Mouse (Mus musculus) limb, embryonic 14.5 days (tissue): Measurements from ENCODE around the gene Garnl3. TPM values are rescaled to one million over a fixed set of nuclear protein-coding genes. Genes with fewer than 3 reads are reported as not detected.

Experiments
- ATAC-seq: fragments of 200-750 bp; cut with Nextera tagmentation; 2 replicates; pipeline ENCODE4 v1.8.0; 2017; ENCODE audit warnings: low read depth, moderate number of reproducible peaks, moderate TSS enrichment; ENCODE audit not compliant: low FRiP score
- DNase-seq: peaks from one replicate; pipeline ENCODE4 v3.0.0-alpha.2; 2015; ENCODE audit warnings: low spot score
- H3K27ac ChIP-seq: fragments of 300-500 bp; sonication (generic); replicated peaks from 2 replicates; pipeline ENCODE4 v1.5.1; 2014; ENCODE audit warnings: low read depth, mild to moderate bottlenecking, low read length, moderate library complexity, mixed read lengths
- H3K27me3 ChIP-seq: fragments of 300-500 bp; sonication (generic); 2 replicates; pipeline ENCODE4 v1.6.1; 2014; ENCODE audit warnings: low read length, mixed read lengths; ENCODE audit not compliant: control insufficient read depth, insufficient read depth
- H3K36me3 ChIP-seq: fragments of 300-500 bp; sonication (generic); 2 replicates; pipeline ENCODE4 v1.6.1; 2014; ENCODE audit warnings: mild to moderate bottlenecking, low read length, moderate library complexity, mixed read lengths; ENCODE audit not compliant: control insufficient read depth, insufficient read depth
- H3K4me1 ChIP-seq: fragments of 300-500 bp; sonication (generic); 2 replicates; pipeline ENCODE4 v1.6.1; 2014; ENCODE audit warnings: antibody characterized with exemption, low read length, mixed read lengths; ENCODE audit not compliant: control insufficient read depth, insufficient read depth
- H3K4me2 ChIP-seq: fragments of 300-500 bp; sonication (generic); replicated peaks from 2 replicates; pipeline ENCODE4 v1.6.1; 2014; ENCODE audit warnings: low read depth, mild to moderate bottlenecking, low read length, moderate library complexity; ENCODE audit not compliant: severe bottlenecking
- H3K4me3 ChIP-seq: fragments of 300-500 bp; sonication (generic); replicated peaks from 2 replicates; pipeline ENCODE4 v1.5.1; 2014; ENCODE audit warnings: low read length
- H3K9ac ChIP-seq: fragments of 300-500 bp; sonication (generic); 2 replicates; pipeline ENCODE4 v1.6.1; 2014; ENCODE audit warnings: mild to moderate bottlenecking, low read depth, low read length, moderate library complexity; ENCODE audit not compliant: severe bottlenecking
- H3K9me3 ChIP-seq: fragments of 300-500 bp; sonication (generic); 2 replicates; pipeline ENCODE4 v1.6.1; 2016; ENCODE audit warnings: low read length; ENCODE audit not compliant: control insufficient read depth
- POLR2A ChIP-seq: fragments of 200-500 bp; IDR thresholded peaks from 2 replicates; pipeline ENCODE4 v1.8.0; 2012; ENCODE audit warnings: inconsistent platforms, mild to moderate bottlenecking, moderate library complexity, borderline replicate concordance; ENCODE audit not compliant: insufficient read depth, insufficient read length; ENCODE audit errors: extremely low read depth
- WGBS: fragments of 180-500 bp; shearing (Covaris S2); extraction: QIAGEN DNeasy Blood & Tissue Kit; methylation state at CpG from one replicate; pipeline ENCODE4 v1.1.7; 2014; 5-methylcytosine and 5-hydroxymethylcytosine counted together
- polyA plus RNA-seq, 2 experiments: library from polyadenylated mRNA; depleted of rRNA in 1 of 2; stranded (reverse) in 1 of 2; unstranded in 1 of 2; fragments of >200 nt; fragmentation: Nextera tagmentation in 1 of 2; extraction: Ambion mirVana in 1 of 2; gene quantifications; 2 replicates each; pipeline versions ENCODE4 v1.2.1 to v1.2.3; 2012 to 2014

Gene Garnl3
- polyA plus RNA-seq, 2 experiments, result 9.6 to 10.1 TPM

GRCm38 (mm10) chr2:33130141-33130525 is 1.3 kb downstream of the Garnl3 start:
- Histone ChIP-seq H3K4me1 (peaks cover 9% of the 10 kb centered on the region), H3K9ac (peak overlapping the region; percentile 67), H3K4me3 (peak overlapping the region; percentile 80), H3K27ac (no peak overlapping the region), H3K27me3 (peaks cover 23% of the 10 kb centered on the region), H3K9me3 (no peaks in the 10 kb centered on the region), H3K4me2 (peak overlapping the region; percentile 100), H3K36me3 (no peaks in the 10 kb centered on the region)
- ATAC-seq (no peak), DNase-seq (peak; percentile 7)
- under 1% methylated on average over 33 of the region's 33 CpGs for WGBS
- no peak for TF ChIP-seq POLR2A

- Histone ChIP-seq H3K27me3 (peaks cover 23% of the 10 kb centered on the region), H3K4me2 (peak overlapping the region; percentile 100), H3K9me3 (no peaks in the 10 kb centered on the region), H3K9ac (peak overlapping the region; percentile 67), H3K36me3 (no peaks in the 10 kb centered on the region), H3K4me3 (peak overlapping the region; percentile 80), H3K27ac (no peak overlapping the region), H3K4me1 (peaks cover 9% of the 10 kb centered on the region)
- no peak for TF ChIP-seq POLR2A
- WGBS, result 0% methylated on average over 9 of the region's 10 CpGs
- peak; percentile 5 for DNase-seq
- ATAC-seq, result no peak
Observed at GRCm38 (mm10) chr2:33129696-33130095, 1.8 kb downstream of the Garnl3 start.

- no peak for ATAC-seq
Observed at GRCm38 (mm10) chr2:33129005-33129404, 2.4 kb downstream of the Garnl3 start.

GRCm38 (mm10) chr2:33127271-33127670 is 4.2 kb downstream of the Garnl3 start:
- Histone ChIP-seq H3K9ac (no peak overlapping the region), H3K36me3 (no peaks in the 10 kb centered on the region), H3K4me2 (no peak overlapping the region), H3K4me1 (peaks cover 9% of the 10 kb centered on the region), H3K27ac (no peak overlapping the region), H3K27me3 (peaks cover 10% of the 10 kb centered on the region; the same call in 1 of the 2 replicates), H3K4me3 (no peak overlapping the region), H3K9me3 (no peaks in the 10 kb centered on the region)
- TF ChIP-seq POLR2A, result no peak
- 81% methylated on average over 2 of the region's 2 CpGs for WGBS
- no peak for ATAC-seq
- DNase-seq, result no peak

More at GRCm38 (mm10) chr2:33129005-33129404, 2.4 kb downstream of the Garnl3 start:
- peaks cover 21% of the 10 kb centered on the region for H3K27me3 ChIP-seq
- H3K4me2 ChIP-seq, result peak overlapping the region; percentile 100; the same call in 1 of the 2 replicates
- H3K9me3 ChIP-seq, result no peaks in the 10 kb centered on the region
- H3K36me3 ChIP-seq, result no peaks in the 10 kb centered on the region
- DNase-seq, result no peak
- H3K4me1 ChIP-seq, result peaks cover 9% of the 10 kb centered on the region
- no peak overlapping the region for H3K27ac ChIP-seq
- 72% methylated on average over 2 of the region's 2 CpGs for WGBS
- TF ChIP-seq POLR2A, result no peak
- H3K4me3 ChIP-seq, result no peak overlapping the region
- H3K9ac ChIP-seq, result 0 out of 2 replicates have a peak overlapping the region, but pooled peaks have one; percentile 67

- no peak for TF ChIP-seq POLR2A
- Histone ChIP-seq H3K4me3 (no peak overlapping the region), H3K9ac (no peak overlapping the region), H3K27ac (no peak overlapping the region), H3K4me2 (no peak overlapping the region), H3K36me3 (no peaks in the 10 kb centered on the region), H3K9me3 (no peaks in the 10 kb centered on the region), H3K27me3 (no peaks in the 10 kb centered on the region), H3K4me1 (no peaks in the 10 kb centered on the region)
- DNase-seq, result no peak
- no peak for ATAC-seq
- WGBS, result 73% methylated on average over 6 of the region's 6 CpGs
Observed at GRCm38 (mm10) chr2:33122856-33123255, 8.6 kb downstream of the Garnl3 start.
